Mouse (Mus musculus): ENCODE measurements at regions not wholly inside any gene's neighbourhood (a gene's known extent, or its start where the extent isn't known, plus 50 kb on each side); places are given as distances from the start of the nearest gene placed in this dataset.
"Not testable (repeated sequence)": the region's sequence is repeated elsewhere in the genome, so short reads cannot be mapped to it uniquely, and the experiment has no call there.

GRCm38 (mm10) chr14:90935626-90936025 is 2464.4 kb upstream of the Pcdh20 start:
- DNase-seq, result peak; percentile 7
- intact Hi-C loops (cut with DNase I; ENCODE audit: low total_unique reads), result not testable (repeated sequence)

GRCm38 (mm10) chr14:90905270-90905669 is 2434.1 kb upstream of the Pcdh20 start:
- intact Hi-C loops (cut with DNase I; ENCODE audit: low total_unique reads), result no loop called here
- no peak for DNase-seq

- intact Hi-C loops (cut with DNase I; ENCODE audit: low total_unique reads), result no loop called here
- no peak for DNase-seq
Measured at GRCm38 (mm10) chr14:90889738-90890137, 2418.5 kb upstream of the Pcdh20 start.

Measured in gastrocnemius, postnatal 14 days (tissue).